Mouse (Mus musculus): ENCODE data around the gene Adssl1. TPM values are rescaled to one million over a fixed set of nuclear protein-coding genes. Genes with fewer than 3 reads are reported as not detected.

The Adssl1 gene
- polyA plus RNA-seq, 1 experiment: 202 TPM

GRCm38 (mm10) chr12:112576749-112577148, 43.1 kb upstream of the Adssl1 start:
- peak overlapping the region; percentile 88 for H3K4me2 ChIP-seq (ENCODE audit: low read depth)
- H3K27me3 ChIP-seq (ENCODE audit: control insufficient read depth, insufficient read depth, insufficient read length): no peaks in the 10 kb centered on the region
- no peak overlapping the region for H3K4me3 ChIP-seq
- H3K36me3 ChIP-seq (ENCODE audit: control insufficient read depth, insufficient read depth): no peaks in the 10 kb centered on the region
- no peak overlapping the region for H3ac ChIP-seq (ENCODE audit: control insufficient read depth, insufficient read length)
- no peak for TF ChIP-seq SRF (IDR thresholded peaks at IDR 0.05; ENCODE audit: control insufficient read depth, insufficient read length, low read depth)
- peak in 1 of 3 experiments; percentile 75 for TF ChIP-seq MYOG (IDR thresholded peaks at IDR 0.05; ENCODE audit: control insufficient read depth in 1 of 3, insufficient read depth in 1 of 3, insufficient read length in 2 of 3, low read depth in 2 of 3)
- peak in 2 of 3 experiments; percentile 38 to 41 for TF ChIP-seq MYOD1 (IDR thresholded peaks at IDR 0.05; ENCODE audit: control insufficient read depth in 1 of 3, insufficient read length in 2 of 3, low read depth in 2 of 3)
- TF ChIP-seq TCF12 (IDR thresholded peaks at IDR 0.05; ENCODE audit: insufficient read depth, poor library complexity, severe bottlenecking): no peak
- TF ChIP-seq REST (IDR thresholded peaks at IDR 0.05; ENCODE audit: insufficient read depth, insufficient read length): no peak
- TF ChIP-seq TCF3 (IDR thresholded peaks at IDR 0.05; ENCODE audit: insufficient read length, low read depth): no peak
- TF ChIP-seq POLR2AphosphoS2 (IDR thresholded peaks at IDR 0.05; ENCODE audit: insufficient read length, low read depth): no peak
- TF ChIP-seq CEBPB (IDR thresholded peaks at IDR 0.05; ENCODE audit: insufficient read depth, poor library complexity, severe bottlenecking): no peak
- no peaks in the 10 kb centered on the region for H3K79me2 ChIP-seq (ENCODE audit: control insufficient read depth, insufficient read depth)

GRCm38 (mm10) chr12:112578296-112579090, 41.4 kb upstream of the Adssl1 start:
- no peaks in the 10 kb centered on the region for H3K27me3 ChIP-seq (ENCODE audit: control insufficient read depth, insufficient read depth, insufficient read length)
- peak overlapping the region; percentile 88 for H3K4me2 ChIP-seq (ENCODE audit: low read depth)
- H3K36me3 ChIP-seq (ENCODE audit: control insufficient read depth, insufficient read depth): no peaks in the 10 kb centered on the region
- H3ac ChIP-seq (ENCODE audit: control insufficient read depth, insufficient read length): no peak overlapping the region
- TF ChIP-seq SRF (IDR thresholded peaks at IDR 0.05; ENCODE audit: control insufficient read depth, insufficient read length, low read depth) (peak; percentile 93), TCF3 (IDR thresholded peaks at IDR 0.05; ENCODE audit: insufficient read length, low read depth) (no peak), MYOG (IDR thresholded peaks at IDR 0.05; ENCODE audit: control insufficient read depth in 1 of 3, insufficient read depth in 1 of 3, insufficient read length in 2 of 3, low read depth in 2 of 3) (peak in 2 of 3 experiments; percentile 41 to 79), E2F4 (IDR thresholded peaks at IDR 0.05; ENCODE audit: insufficient read depth) (no peak), POLR2A (IDR thresholded peaks at IDR 0.05; ENCODE audit: insufficient read length, low read depth) (peak; percentile 26), MYOD1 (IDR thresholded peaks at IDR 0.05; ENCODE audit: control insufficient read depth in 1 of 3, insufficient read length in 2 of 3, low read depth in 2 of 3) (peak in 2 of 3 experiments; percentile 23 to 60), CEBPB (IDR thresholded peaks at IDR 0.05; ENCODE audit: insufficient read depth, poor library complexity, severe bottlenecking) (peak; percentile 54; the same call in 1 of the 2 replicates), POLR2AphosphoS2 (IDR thresholded peaks at IDR 0.05; ENCODE audit: insufficient read length, low read depth) (no peak), MAX (IDR thresholded peaks at IDR 0.05; ENCODE audit: low read depth) (no peak), TCF12 (IDR thresholded peaks at IDR 0.05; ENCODE audit: insufficient read depth, poor library complexity, severe bottlenecking) (no peak)
- H3K4me3 ChIP-seq: no peak overlapping the region
- no peaks in the 10 kb centered on the region for H3K79me2 ChIP-seq (ENCODE audit: control insufficient read depth, insufficient read depth)

- no peaks in the 10 kb centered on the region for H3K36me3 ChIP-seq (ENCODE audit: control insufficient read depth, insufficient read depth)
- TF ChIP-seq MYOD1 (IDR thresholded peaks at IDR 0.05; ENCODE audit: control insufficient read depth in 1 of 3, insufficient read length in 2 of 3, low read depth in 2 of 3) (no peak), MYOG (IDR thresholded peaks at IDR 0.05; ENCODE audit: control insufficient read depth in 1 of 3, insufficient read depth in 1 of 3, insufficient read length in 2 of 3, low read depth in 2 of 3) (no peak), REST (IDR thresholded peaks at IDR 0.05; ENCODE audit: insufficient read depth, insufficient read length) (no peak), TCF12 (IDR thresholded peaks at IDR 0.05; ENCODE audit: insufficient read depth, poor library complexity, severe bottlenecking) (no peak), POLR2A (IDR thresholded peaks at IDR 0.05; ENCODE audit: insufficient read length, low read depth) (no peak), E2F4 (IDR thresholded peaks at IDR 0.05; ENCODE audit: insufficient read depth) (no peak), USF1 (IDR thresholded peaks at IDR 0.05; ENCODE audit: low read depth) (no peak), CEBPB (IDR thresholded peaks at IDR 0.05; ENCODE audit: insufficient read depth, poor library complexity, severe bottlenecking) (no peak), POLR2AphosphoS2 (IDR thresholded peaks at IDR 0.05; ENCODE audit: insufficient read length, low read depth) (no peak), MAX (IDR thresholded peaks at IDR 0.05; ENCODE audit: low read depth) (no peak), TCF3 (IDR thresholded peaks at IDR 0.05; ENCODE audit: insufficient read length, low read depth) (no peak), SRF (IDR thresholded peaks at IDR 0.05; ENCODE audit: control insufficient read depth, insufficient read length, low read depth) (no peak)
- H3ac ChIP-seq (ENCODE audit: control insufficient read depth, insufficient read length): no peak overlapping the region
- H3K79me2 ChIP-seq (ENCODE audit: control insufficient read depth, insufficient read depth): no peaks in the 10 kb centered on the region
- H3K4me3 ChIP-seq: no peak overlapping the region
- no peaks in the 10 kb centered on the region for H3K27me3 ChIP-seq (ENCODE audit: control insufficient read depth, insufficient read depth, insufficient read length)
- peak overlapping the region; percentile 88 for H3K4me2 ChIP-seq (ENCODE audit: low read depth)
These were observed 40.4 kb upstream of the Adssl1 start for GRCm38 (mm10) chr12:112579430-112579829.

- no peak overlapping the region for H3ac ChIP-seq (ENCODE audit: control insufficient read depth, insufficient read length)
- H3K4me2 ChIP-seq (ENCODE audit: low read depth): peak overlapping the region; percentile 88
- no peaks in the 10 kb centered on the region for H3K79me2 ChIP-seq (ENCODE audit: control insufficient read depth, insufficient read depth)
- TF ChIP-seq POLR2A (IDR thresholded peaks at IDR 0.05; ENCODE audit: insufficient read length, low read depth) (no peak), USF1 (IDR thresholded peaks at IDR 0.05; ENCODE audit: low read depth) (no peak), E2F4 (IDR thresholded peaks at IDR 0.05; ENCODE audit: insufficient read depth) (no peak), TCF3 (IDR thresholded peaks at IDR 0.05; ENCODE audit: insufficient read length, low read depth) (no peak), POLR2AphosphoS2 (IDR thresholded peaks at IDR 0.05; ENCODE audit: insufficient read length, low read depth) (no peak), MYOG (IDR thresholded peaks at IDR 0.05; ENCODE audit: control insufficient read depth in 1 of 3, insufficient read depth in 1 of 3, insufficient read length in 2 of 3, low read depth in 2 of 3) (no peak), REST (IDR thresholded peaks at IDR 0.05; ENCODE audit: insufficient read depth, insufficient read length) (no peak), TCF12 (IDR thresholded peaks at IDR 0.05; ENCODE audit: insufficient read depth, poor library complexity, severe bottlenecking) (no peak), MYOD1 (IDR thresholded peaks at IDR 0.05; ENCODE audit: control insufficient read depth in 1 of 3, insufficient read length in 2 of 3, low read depth in 2 of 3) (no peak), MAX (IDR thresholded peaks at IDR 0.05; ENCODE audit: low read depth) (no peak), CEBPB (IDR thresholded peaks at IDR 0.05; ENCODE audit: insufficient read depth, poor library complexity, severe bottlenecking) (no peak), SRF (IDR thresholded peaks at IDR 0.05; ENCODE audit: control insufficient read depth, insufficient read length, low read depth) (no peak)
- H3K4me3 ChIP-seq: no peak overlapping the region
- H3K27me3 ChIP-seq (ENCODE audit: control insufficient read depth, insufficient read depth, insufficient read length): no peaks in the 10 kb centered on the region
- H3K36me3 ChIP-seq (ENCODE audit: control insufficient read depth, insufficient read depth): no peaks in the 10 kb centered on the region
These were observed 39.9 kb upstream of the Adssl1 start for GRCm38 (mm10) chr12:112579926-112580325.

Measured in myocyte (in vitro differentiated cells).